Mouse (Mus musculus): ENCODE results near the gene Serf2. TPM values are rescaled to one million over a fixed set of nuclear protein-coding genes. Genes with fewer than 3 reads are reported as not detected.

The Serf2 gene
- 495 and 504 TPM in 2 replicates for polyA plus RNA-seq (2016; fragmentation: Nextera tagmentation; extraction: Ambion mirVana)

DNA sequence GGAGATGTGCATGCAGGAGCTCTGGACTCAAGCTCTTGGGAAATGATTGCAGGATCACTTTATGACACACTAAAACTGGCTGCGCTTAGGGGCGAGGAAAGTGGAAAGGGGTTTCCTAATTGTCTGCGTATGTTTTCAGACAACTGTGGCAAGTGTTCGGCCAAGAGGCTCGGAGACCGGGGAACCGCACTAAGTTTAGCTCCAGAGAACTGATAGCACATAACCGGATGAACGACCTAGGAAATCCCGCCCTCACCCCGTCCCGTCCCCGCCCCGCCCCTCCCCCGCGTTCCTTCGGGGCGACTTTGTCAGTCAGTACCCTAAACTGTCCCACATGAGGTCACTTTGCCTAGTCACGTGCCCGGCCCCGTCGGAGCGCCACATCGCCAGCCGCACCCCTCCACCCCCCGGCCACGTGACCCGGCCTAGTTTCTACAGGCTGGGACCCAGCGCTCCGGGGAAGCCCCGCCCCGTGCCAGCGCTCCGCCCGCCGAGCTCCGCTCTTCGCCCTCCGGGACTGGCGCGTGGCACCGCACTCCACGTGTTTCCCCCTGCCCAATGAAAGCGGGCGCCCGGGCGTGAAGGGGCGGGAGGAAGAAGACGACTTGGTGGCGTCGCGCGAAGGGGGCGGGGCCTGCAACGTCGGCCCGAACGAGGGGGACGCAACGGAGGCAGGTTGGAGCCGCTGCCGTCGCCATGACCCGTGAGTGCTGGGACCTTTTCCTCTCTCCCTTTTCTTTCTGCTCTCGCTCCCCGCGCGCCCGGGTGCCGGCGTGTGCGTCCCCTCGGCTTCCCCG lies at the start of gene Serf2:
TSS of gene Serf2 (plus strand) at position 457 of the 797 bp plus-strand sequence.
- H3K4me3 ChIP-seq, result peak within 1 kb of the TSS; percentile 99
- peak within 1 kb of the TSS; percentile 96 for H3K4me2 ChIP-seq (replicated peaks)
- H3K9me3 ChIP-seq, result no peaks in the 10 kb centered on the region
- no peaks in the 10 kb centered on the region for H3K27me3 ChIP-seq
- peak within 1 kb of the TSS; percentile 97 for H3K27ac ChIP-seq
- peak; percentile 97 for ATAC-seq (ENCODE audit: insufficient number of reproducible peaks, insufficient read depth, low FRiP score, low TSS enrichment)
- peaks cover 22% of the 10 kb centered on the region for H3K4me1 ChIP-seq
- H3K9ac ChIP-seq, result peak within 1 kb of the TSS; percentile 97
- WGBS, result under 1% methylated on average over 67 of the region's 74 CpGs
- H3K36me3 ChIP-seq, result peaks cover 21% of the 10 kb centered on the region

DNA sequence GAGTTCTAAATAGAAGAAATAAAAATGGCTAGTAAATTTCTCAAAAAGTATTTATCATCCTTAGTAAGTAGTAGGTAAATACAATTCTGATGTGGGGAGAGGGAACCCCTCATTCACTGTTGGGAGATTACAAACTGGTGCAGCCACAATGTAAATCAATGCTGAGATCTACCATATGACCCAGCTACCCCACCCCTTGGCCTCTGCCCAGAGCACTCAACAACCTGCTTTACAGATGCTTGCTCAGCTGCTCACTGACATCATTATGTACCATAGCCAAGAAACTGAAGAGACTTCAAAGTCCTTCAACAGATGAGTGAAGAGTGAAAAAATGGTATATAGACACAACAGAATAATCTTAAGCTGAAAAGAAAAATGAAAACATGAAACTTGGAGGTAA lies 45.7 kb upstream of the Serf2 start:
- H3K4me1 ChIP-seq, result no peaks in the 10 kb centered on the region
- H3K9ac ChIP-seq, result no peak overlapping the region
- no peaks in the 10 kb centered on the region for H3K36me3 ChIP-seq
- H3K27me3 ChIP-seq, result no peaks in the 10 kb centered on the region
- H3K9me3 ChIP-seq, result no peaks in the 10 kb centered on the region
- H3K4me2 ChIP-seq (replicated peaks), result no peak overlapping the region
- ATAC-seq (ENCODE audit: insufficient number of reproducible peaks, insufficient read depth, low FRiP score, low TSS enrichment), result no peak
- no peak overlapping the region for H3K4me3 ChIP-seq
- no peak overlapping the region for H3K27ac ChIP-seq

DNA sequence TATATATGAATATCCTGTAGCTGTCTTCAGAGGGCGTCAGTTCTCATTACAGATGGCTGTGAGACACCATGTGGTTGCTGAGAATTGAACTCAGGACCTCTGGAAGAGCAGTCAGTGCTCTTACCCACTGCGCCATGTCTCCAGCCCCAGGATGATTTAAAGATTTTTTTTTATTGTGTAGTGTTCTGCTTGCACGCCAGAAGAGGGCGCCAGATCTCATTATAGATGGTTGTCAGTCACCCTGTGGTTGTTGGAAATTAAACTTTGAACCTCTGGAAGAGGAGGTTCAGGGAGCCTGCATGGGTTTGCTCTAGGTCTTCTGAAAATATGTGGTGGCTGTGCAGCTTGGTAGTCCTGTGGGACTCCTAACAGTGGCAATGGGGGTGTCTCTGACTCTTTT lies 40.8 kb upstream of the Serf2 start:
- WGBS, result 29% methylated on average over 4 of the region's 4 CpGs
- Histone ChIP-seq H3K36me3 (no peaks in the 10 kb centered on the region), H3K27me3 (no peaks in the 10 kb centered on the region), H3K4me3 (no peak overlapping the region), H3K4me1 (no peaks in the 10 kb centered on the region), H3K9me3 (no peaks in the 10 kb centered on the region), H3K27ac (no peak overlapping the region), H3K4me2 (replicated peaks) (no peak overlapping the region), H3K9ac (no peak overlapping the region)
- ATAC-seq (ENCODE audit: insufficient number of reproducible peaks, insufficient read depth, low FRiP score, low TSS enrichment), result no peak

DNA sequence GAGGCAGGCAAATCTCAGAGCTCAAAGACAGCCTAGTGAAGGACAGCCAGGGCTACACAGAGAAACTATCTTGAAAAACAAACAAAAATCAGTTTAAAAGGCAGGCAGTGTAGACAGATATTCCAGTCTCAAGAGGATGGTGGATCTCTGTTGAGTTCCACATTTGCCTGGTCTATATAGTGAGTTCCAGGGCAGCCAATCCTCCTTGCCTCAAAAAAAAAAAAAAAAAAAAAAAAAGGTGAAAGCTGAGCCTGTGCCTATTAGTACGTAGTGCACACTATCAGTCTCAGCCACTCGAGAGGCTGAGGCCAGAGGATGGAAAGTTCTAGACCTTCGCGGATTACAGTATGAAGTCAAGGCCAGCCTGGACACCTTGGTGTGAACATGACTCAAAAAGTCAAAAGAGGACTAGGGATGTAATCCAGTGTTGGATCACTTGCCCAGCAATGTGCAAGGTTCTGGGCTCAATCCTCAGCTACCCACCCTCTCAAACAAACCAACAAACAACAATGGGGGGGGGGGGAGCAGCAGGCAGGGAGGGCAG lies 36.1 kb upstream of the Serf2 start:
- Histone ChIP-seq H3K27me3 (no peaks in the 10 kb centered on the region), H3K36me3 (peaks cover 12% of the 10 kb centered on the region), H3K4me3 (peak overlapping the region; percentile 97), H3K4me1 (peaks cover 20% of the 10 kb centered on the region), H3K9ac (peak overlapping the region; percentile 99), H3K4me2 (replicated peaks) (peak overlapping the region; percentile 75), H3K9me3 (no peaks in the 10 kb centered on the region), H3K27ac (peak overlapping the region; percentile 98)
- 13% methylated on average over 4 of the region's 4 CpGs for WGBS
- no peak for ATAC-seq (ENCODE audit: insufficient number of reproducible peaks, insufficient read depth, low FRiP score, low TSS enrichment)

DNA sequence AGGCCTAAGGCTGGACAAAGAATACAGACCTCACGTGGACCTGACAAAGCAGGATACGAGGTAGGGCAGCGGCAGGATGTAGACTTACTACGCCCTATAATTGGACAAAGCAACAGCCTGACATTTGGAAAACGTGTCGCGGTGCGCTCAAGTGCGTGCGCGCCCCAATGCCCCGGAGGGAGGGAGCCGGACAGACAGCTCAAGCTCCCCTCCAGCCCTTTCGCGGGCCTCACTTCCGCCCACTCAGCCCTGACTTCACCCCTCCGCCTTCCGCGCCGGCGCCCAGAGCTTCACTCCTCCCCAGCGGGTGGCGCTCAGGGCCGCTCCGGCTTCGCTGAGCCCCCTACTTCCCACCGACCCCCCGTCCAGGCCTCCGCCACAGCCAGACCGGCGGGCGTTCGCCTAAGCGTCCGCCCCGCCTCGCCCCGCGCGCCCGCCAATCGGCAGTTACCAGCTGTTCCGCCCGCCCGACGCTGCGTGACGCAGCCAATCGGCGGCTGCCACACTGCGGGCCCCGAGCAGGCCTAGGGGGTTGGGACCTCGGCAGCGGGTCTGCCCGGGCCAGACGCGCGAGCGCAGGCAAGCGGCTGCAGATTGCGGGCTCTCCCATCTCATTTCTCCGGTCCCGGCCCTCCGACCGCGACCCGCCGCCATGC lies 35.5 kb upstream of the Serf2 start, which contains the start of the genes Pdia3 and Catsper2:
TSS of gene Pdia3 (plus strand) at position 389 of the 656 bp plus-strand sequence.
TSS of gene Catsper2 (minus strand) at position 406 of the 656 bp plus-strand sequence.
- WGBS, result under 1% methylated on average over 64 of the region's 68 CpGs

DNA sequence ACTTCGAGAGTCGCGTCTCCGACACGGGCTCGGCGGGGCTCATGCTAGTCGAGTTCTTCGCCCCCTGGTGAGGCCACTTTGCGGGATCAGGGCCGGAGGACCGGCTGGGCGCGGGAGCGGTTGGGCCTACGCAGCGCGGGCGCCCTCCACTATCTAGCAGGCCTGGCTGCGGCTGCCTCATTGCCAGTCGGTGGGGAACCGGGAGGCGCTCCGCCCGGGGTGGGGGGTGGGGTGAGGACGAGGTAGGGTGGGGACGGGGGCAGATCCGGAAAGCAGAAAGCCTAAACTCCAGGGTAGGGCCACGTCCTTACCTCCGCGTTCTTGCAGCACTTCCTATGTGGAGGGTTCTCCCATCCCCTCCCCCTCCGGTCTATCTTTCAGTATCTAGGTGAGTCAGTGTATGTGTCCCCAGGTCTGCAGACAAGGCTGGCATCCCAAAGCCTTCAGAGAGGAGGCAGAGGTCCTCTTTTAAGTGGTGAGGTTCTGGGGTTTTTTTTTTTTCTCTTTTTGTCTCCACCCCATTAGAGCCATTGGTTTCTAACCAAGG lies 34.8 kb upstream of the Serf2 start:
- Histone ChIP-seq H3K27ac (peak overlapping the region; percentile 98), H3K4me3 (peak overlapping the region; percentile 97), H3K4me2 (replicated peaks) (peak overlapping the region; percentile 75), H3K9ac (peak overlapping the region; percentile 99), H3K9me3 (no peaks in the 10 kb centered on the region), H3K27me3 (no peaks in the 10 kb centered on the region), H3K36me3 (peaks cover 22% of the 10 kb centered on the region), H3K4me1 (peaks cover 20% of the 10 kb centered on the region)
- peak; percentile 53 for ATAC-seq (ENCODE audit: insufficient number of reproducible peaks, insufficient read depth, low FRiP score, low TSS enrichment)
- under 1% methylated on average over 32 of the region's 32 CpGs for WGBS

More for the DNA sequence above, 35.5 kb upstream of the Serf2 start, which contains the start of the genes Pdia3 and Catsper2:
- peak within 1 kb of the TSS; percentile 75 for H3K4me2 ChIP-seq (replicated peaks)
- H3K27me3 ChIP-seq, result no peaks in the 10 kb centered on the region
- H3K9me3 ChIP-seq, result no peaks in the 10 kb centered on the region
- peaks cover 20% of the 10 kb centered on the region for H3K4me1 ChIP-seq
- H3K27ac ChIP-seq, result peak within 1 kb of the TSS; percentile 98
- peak; percentile 100 for ATAC-seq (ENCODE audit: insufficient number of reproducible peaks, insufficient read depth, low FRiP score, low TSS enrichment)
- peak within 1 kb of the TSS; percentile 97 for H3K4me3 ChIP-seq
- H3K36me3 ChIP-seq, result peaks cover 18% of the 10 kb centered on the region
- H3K9ac ChIP-seq, result peak within 1 kb of the TSS; percentile 99

DNA sequence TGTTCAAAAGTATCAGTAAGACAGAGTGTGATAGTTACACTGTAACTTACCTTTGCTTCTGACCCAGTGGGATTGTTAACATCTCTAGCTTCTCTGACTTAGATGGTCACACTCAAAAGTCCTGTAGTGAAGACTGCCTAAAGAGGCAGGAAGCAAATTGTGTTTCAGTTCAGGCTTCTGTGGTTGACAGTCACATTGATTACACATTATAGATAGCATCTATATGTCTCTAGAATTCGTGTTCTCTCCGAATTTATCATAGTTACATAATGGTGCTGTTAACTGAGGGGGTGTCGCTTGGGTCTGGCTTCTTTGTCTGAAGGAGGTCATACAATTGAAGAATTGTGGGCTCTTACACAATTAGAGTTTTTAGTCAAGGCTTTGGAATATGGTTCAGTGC lies 33.9 kb upstream of the Serf2 start:
- H3K4me2 ChIP-seq (replicated peaks), result peak overlapping the region; percentile 75
- H3K4me1 ChIP-seq, result peaks cover 20% of the 10 kb centered on the region
- H3K9ac ChIP-seq, result peak overlapping the region; percentile 99
- ATAC-seq (ENCODE audit: insufficient number of reproducible peaks, insufficient read depth, low FRiP score, low TSS enrichment), result no peak
- H3K27me3 ChIP-seq, result no peaks in the 10 kb centered on the region
- no peaks in the 10 kb centered on the region for H3K9me3 ChIP-seq
- peak overlapping the region; percentile 97 for H3K4me3 ChIP-seq
- 66% methylated on average over 3 of the region's 3 CpGs for WGBS
- no peak overlapping the region for H3K27ac ChIP-seq
- peaks cover 22% of the 10 kb centered on the region for H3K36me3 ChIP-seq

DNA sequence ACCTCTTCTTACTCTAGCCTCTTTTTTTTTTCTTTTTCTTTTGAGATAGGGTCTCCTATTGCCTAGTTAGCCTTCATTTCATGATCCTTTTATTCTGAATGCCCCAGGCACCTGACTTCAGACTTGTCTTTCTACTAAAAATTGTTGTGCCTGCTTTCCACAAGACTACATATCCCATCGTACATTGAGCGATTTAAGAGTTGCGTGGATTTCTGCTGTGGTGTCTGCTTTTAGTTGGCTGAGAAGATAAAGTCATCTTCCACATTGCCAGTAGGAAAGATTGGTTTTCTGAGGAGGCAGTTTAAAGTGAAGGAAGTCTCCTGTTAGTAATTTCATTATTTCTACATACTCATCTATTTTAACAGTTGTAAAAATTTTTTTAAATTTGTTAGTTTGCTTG lies 33.4 kb upstream of the Serf2 start:
- ATAC-seq (ENCODE audit: insufficient number of reproducible peaks, insufficient read depth, low FRiP score, low TSS enrichment), result no peak
- H3K4me3 ChIP-seq, result peak overlapping the region; percentile 97
- no peaks in the 10 kb centered on the region for H3K27me3 ChIP-seq
- WGBS, result 83% methylated on average over 3 of the region's 3 CpGs
- no peak overlapping the region for H3K27ac ChIP-seq
- peaks cover 23% of the 10 kb centered on the region for H3K36me3 ChIP-seq
- H3K9ac ChIP-seq, result peak overlapping the region; percentile 99
- no peaks in the 10 kb centered on the region for H3K9me3 ChIP-seq
- peak overlapping the region; percentile 75 for H3K4me2 ChIP-seq (replicated peaks)
- peaks cover 20% of the 10 kb centered on the region for H3K4me1 ChIP-seq

DNA sequence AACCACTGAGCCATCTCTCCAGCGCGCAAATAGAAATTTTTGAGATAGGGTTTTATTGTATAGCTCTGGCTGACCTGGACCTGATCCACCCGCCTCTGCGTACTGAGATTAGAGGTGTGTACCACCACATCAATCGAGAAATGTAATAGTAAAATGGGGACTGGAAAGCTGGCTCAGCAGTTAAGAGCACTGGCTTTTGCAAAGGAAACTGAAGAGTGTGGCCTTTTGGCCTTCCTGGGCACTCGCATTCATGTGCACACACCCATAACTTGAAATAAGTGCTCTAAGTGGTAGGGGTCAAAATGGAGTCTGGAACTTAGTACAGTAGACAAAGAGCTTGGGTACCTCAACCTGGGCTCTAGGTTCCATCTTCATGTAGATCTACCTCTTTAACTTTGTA lies 32.6 kb upstream of the Serf2 start:
- H3K4me1 ChIP-seq, result peaks cover 20% of the 10 kb centered on the region
- peak overlapping the region; percentile 75; the same call in 1 of the 2 replicates for H3K4me2 ChIP-seq (replicated peaks)
- no peak for ATAC-seq (ENCODE audit: insufficient number of reproducible peaks, insufficient read depth, low FRiP score, low TSS enrichment)
- H3K9ac ChIP-seq, result no peak overlapping the region
- H3K36me3 ChIP-seq, result peaks cover 29% of the 10 kb centered on the region
- no peaks in the 10 kb centered on the region for H3K9me3 ChIP-seq
- H3K27ac ChIP-seq, result no peak overlapping the region
- WGBS, result 89% methylated on average over 6 of the region's 6 CpGs
- no peak overlapping the region for H3K4me3 ChIP-seq
- no peaks in the 10 kb centered on the region for H3K27me3 ChIP-seq

DNA sequence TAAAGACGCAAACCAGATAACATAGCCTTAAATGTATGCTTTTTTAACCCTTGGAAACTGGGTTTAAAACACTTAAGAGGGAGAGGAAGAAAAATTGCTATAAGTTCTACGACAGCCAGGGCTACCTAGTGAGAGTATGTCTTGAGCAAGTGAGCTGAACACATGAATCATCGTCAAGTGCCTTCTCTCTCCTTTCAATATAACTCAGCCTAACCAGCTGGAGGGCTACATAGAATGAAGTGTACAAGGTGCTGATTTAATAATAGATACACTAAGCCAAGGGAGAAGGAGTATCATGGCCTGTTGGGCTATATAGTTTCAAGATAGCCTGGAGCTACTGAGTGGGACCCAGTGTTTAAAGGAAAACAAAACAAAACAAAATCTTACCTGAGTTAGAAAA lies 30.5 kb upstream of the Serf2 start:
- Histone ChIP-seq H3K27ac (no peak overlapping the region), H3K27me3 (no peaks in the 10 kb centered on the region), H3K9ac (no peak overlapping the region), H3K4me2 (replicated peaks) (no peak overlapping the region), H3K9me3 (no peaks in the 10 kb centered on the region), H3K36me3 (peaks cover 48% of the 10 kb centered on the region), H3K4me3 (no peak overlapping the region), H3K4me1 (peaks cover 20% of the 10 kb centered on the region)
- no peak for ATAC-seq (ENCODE audit: insufficient number of reproducible peaks, insufficient read depth, low FRiP score, low TSS enrichment)
- 86% methylated on average over 3 of the region's 3 CpGs for WGBS

DNA sequence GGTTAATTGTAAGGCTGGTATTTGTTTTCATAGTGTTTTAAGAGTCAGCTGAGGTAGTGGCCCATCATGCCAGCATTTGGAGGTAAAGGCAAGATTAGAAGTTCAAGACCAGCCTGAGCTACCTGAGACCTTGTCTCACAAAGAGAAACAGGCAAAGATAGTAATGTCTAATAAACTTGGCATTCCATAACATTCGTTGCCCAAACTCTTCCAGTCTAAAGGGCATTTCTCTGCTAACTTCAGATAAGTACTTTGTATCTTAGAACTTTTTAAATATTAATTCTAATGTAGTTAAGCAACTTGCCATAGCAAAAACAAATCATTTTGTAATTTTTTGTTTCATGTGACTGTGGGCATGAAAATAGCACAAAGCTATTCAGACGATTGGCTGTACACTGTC lies 25.8 kb upstream of the Serf2 start:
- Histone ChIP-seq H3K36me3 (peaks cover 75% of the 10 kb centered on the region), H3K9me3 (no peaks in the 10 kb centered on the region), H3K4me3 (no peak overlapping the region), H3K27me3 (no peaks in the 10 kb centered on the region), H3K4me2 (replicated peaks) (no peak overlapping the region), H3K27ac (no peak overlapping the region), H3K9ac (no peak overlapping the region), H3K4me1 (no peaks in the 10 kb centered on the region)
- ATAC-seq (ENCODE audit: insufficient number of reproducible peaks, insufficient read depth, low FRiP score, low TSS enrichment), result no peak
- 93% methylated on average over 2 of the region's 2 CpGs for WGBS

Data from embryonic facial prominence, embryonic 12.5 days (tissue).